Mouse (Mus musculus): Measurements from ENCODE around the gene Usp15.

- TF ChIP-seq EP300 (IDR thresholded peaks at IDR 0.05; ENCODE audit: insufficient read depth, low read depth, low read length) (no peak), CTCF (IDR thresholded peaks at IDR 0.05; ENCODE audit: low read depth, low read length) (no peak), POLR2A (IDR thresholded peaks at IDR 0.05; ENCODE audit: insufficient read depth, low read length) (no peak)
These were observed 1.3 kb downstream of the Usp15 start for GRCm38 (mm10) chr10:123195501-123195900.

Data from ES-Bruce4 (cell line).